Mouse (Mus musculus) ES-Bruce4 (cell line): ENCODE data around the gene Pnldc1. TPM values are rescaled to one million over a fixed set of nuclear protein-coding genes. Genes with fewer than 3 reads are reported as not detected.

Source experiments
- H3K27ac ChIP-seq: 2 replicates; pipeline ENCODE4 v1.5.1; 2012; ENCODE audit warnings: low read length, inconsistent platforms; ENCODE audit not compliant: insufficient read depth
- H3K27me3 ChIP-seq: 2 replicates; pipeline ENCODE4 v1.6.1; 2012; ENCODE audit warnings: mild to moderate bottlenecking, low read length, inconsistent platforms; ENCODE audit not compliant: control insufficient read depth, poor library complexity, insufficient read depth, severe bottlenecking
- H3K36me3 ChIP-seq: 2 replicates; pipeline ENCODE4 v1.6.1; 2012; ENCODE audit warnings: inconsistent platforms, mild to moderate bottlenecking, low read length, moderate library complexity; ENCODE audit not compliant: control insufficient read depth, poor library complexity, insufficient read depth, severe bottlenecking
- H3K4me1 ChIP-seq: one replicate; pipeline ENCODE4 v1.8.1; 2011; ENCODE audit warnings: low read length; ENCODE audit not compliant: control insufficient read depth, insufficient read depth
- H3K4me3 ChIP-seq: 2 replicates; pipeline ENCODE4 v1.5.1; 2011; ENCODE audit warnings: low read depth, mild to moderate bottlenecking, low read length
- H3K9ac ChIP-seq: 2 replicates; pipeline ENCODE4 v1.6.1; 2012; ENCODE audit warnings: low read depth, mild to moderate bottlenecking, inconsistent platforms; ENCODE audit not compliant: poor library complexity, severe bottlenecking
- H3K9me3 ChIP-seq: replicated peaks from 2 replicates; pipeline ENCODE4 v1.6.1; 2012; ENCODE audit warnings: mild to moderate bottlenecking, low read length, inconsistent platforms; ENCODE audit not compliant: control insufficient read depth, poor library complexity, insufficient read depth, severe bottlenecking
- CTCF ChIP-seq: IDR thresholded peaks from one replicate; pipeline ENCODE4 v1.8.1; 2011; ENCODE audit warnings: low read depth, low read length
- EP300 ChIP-seq: IDR thresholded peaks from 2 replicates; pipeline ENCODE4 v1.6.1; 2011; ENCODE audit warnings: low read depth, low read length; ENCODE audit not compliant: insufficient read depth
- POLR2A ChIP-seq: IDR thresholded peaks from one replicate; pipeline ENCODE4 v1.8.1; 2011; ENCODE audit warnings: low read length; ENCODE audit not compliant: insufficient read depth
- polyA plus RNA-seq: library from polyadenylated mRNA; stranded (reverse); fragments of >200 nt; gene quantifications from 2 replicates; pipeline ENCODE4 v1.2.4, GENCODE M21; 2011; ENCODE audit warnings: low read depth; ENCODE audit not compliant: missing spikeins, insufficient read depth, insufficient read length

Pnldc1 gene
- polyA plus RNA-seq, 1 experiment, result 31.8 TPM

DNA sequence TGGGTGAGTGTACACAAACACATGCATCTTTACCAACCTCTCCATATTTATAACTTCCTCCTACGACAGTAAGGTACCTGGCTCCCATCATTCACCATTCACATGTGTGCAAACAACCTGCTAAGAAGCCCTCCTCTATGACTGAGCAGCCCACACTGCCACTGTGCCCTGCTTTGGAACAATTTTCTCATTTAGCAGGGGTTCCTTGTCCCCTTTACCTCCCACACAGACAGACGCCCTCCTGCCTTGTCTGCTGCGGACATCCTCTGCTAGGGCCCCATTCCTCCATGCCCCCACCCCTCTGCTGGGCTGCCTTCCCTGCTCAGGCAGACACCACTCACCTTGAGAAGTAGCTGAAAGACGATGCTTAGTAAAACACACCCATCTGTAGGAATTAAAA, 62.3 kb downstream of the Pnldc1 start:
- Histone ChIP-seq H3K27me3 (no peaks in the 10 kb centered on the region), H3K4me1 (peaks cover under 1% of the 10 kb centered on the region), H3K9ac (no peak overlapping the region), H3K36me3 (no peaks in the 10 kb centered on the region), H3K27ac (no peak overlapping the region), H3K9me3 (no peaks in the 10 kb centered on the region), H3K4me3 (no peak overlapping the region)
- TF ChIP-seq EP300, result 0 out of 2 replicates have a peak, but pooled peaks have one; percentile 30
- TF ChIP-seq POLR2A, result no peak

DNA sequence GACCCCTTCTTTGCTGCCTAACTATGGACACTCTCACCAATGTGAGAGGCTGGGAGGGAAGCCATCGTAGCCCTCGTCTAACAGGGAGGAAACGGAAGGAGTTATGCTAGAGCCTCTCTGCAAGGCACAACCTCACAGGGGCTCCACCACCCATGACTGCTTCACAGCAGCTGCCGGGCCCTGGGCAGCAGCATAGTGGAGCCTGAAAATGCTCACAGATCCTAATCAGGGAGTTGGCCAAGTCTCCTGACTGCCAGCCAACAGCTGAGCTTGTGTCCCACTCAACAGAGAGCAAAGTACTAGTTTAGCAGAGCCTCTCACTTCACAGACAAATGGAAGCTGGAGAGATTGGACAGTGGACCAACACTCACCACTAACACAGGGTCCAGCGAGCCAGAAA, 63.6 kb downstream of the Pnldc1 start:
- H3K27ac ChIP-seq, result no peak overlapping the region
- H3K27me3 ChIP-seq, result no peaks in the 10 kb centered on the region
- TF ChIP-seq EP300 (no peak), POLR2A (no peak), CTCF (no peak)
- no peaks in the 10 kb centered on the region for H3K36me3 ChIP-seq
- no peaks in the 10 kb centered on the region for H3K9me3 ChIP-seq
- H3K4me3 ChIP-seq, result no peak overlapping the region
- no peak overlapping the region for H3K9ac ChIP-seq
- H3K4me1 ChIP-seq, result no peaks in the 10 kb centered on the region

GRCm38 (mm10) chr17:12845862-12846261, 64.2 kb downstream of the Pnldc1 start:
- Histone ChIP-seq H3K9ac (no peak overlapping the region), H3K27ac (no peak overlapping the region), H3K27me3 (no peaks in the 10 kb centered on the region), H3K4me1 (no peaks in the 10 kb centered on the region), H3K4me3 (no peak overlapping the region), H3K36me3 (no peaks in the 10 kb centered on the region), H3K9me3 (no peaks in the 10 kb centered on the region)
- no peak for TF ChIP-seq CTCF

DNA sequence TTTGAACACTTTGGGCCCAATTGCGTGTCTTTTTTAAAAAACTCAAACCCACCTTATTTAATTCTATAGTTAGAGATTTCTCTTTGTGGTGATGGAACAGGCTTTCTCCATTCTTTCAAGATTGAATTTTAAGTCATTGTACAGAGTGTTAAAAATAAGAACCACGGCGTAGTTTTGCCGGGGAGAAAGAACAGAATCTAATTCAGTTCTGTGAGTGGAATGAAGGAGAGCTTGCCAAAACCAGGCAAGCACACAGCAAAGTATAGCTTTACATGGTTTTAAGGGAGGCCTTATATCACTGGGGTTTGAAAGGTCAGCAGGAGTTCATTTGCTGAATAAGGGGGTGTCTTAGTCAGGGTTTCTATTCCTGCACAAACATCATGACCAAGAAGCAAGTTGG, 65.5 kb downstream of the Pnldc1 start:
- Histone ChIP-seq H3K27me3 (no peaks in the 10 kb centered on the region), H3K9me3 (no peaks in the 10 kb centered on the region), H3K27ac (no peak overlapping the region), H3K4me3 (no peak overlapping the region), H3K36me3 (no peaks in the 10 kb centered on the region), H3K9ac (no peak overlapping the region), H3K4me1 (no peaks in the 10 kb centered on the region)
- no peak for TF ChIP-seq CTCF
- TF ChIP-seq POLR2A, result no peak
- TF ChIP-seq EP300, result no peak

- no peaks in the 10 kb centered on the region for H3K36me3 ChIP-seq
- no peaks in the 10 kb centered on the region for H3K27me3 ChIP-seq
- no peak overlapping the region for H3K4me3 ChIP-seq
- TF ChIP-seq CTCF, result no peak
- TF ChIP-seq EP300, result no peak
- TF ChIP-seq POLR2A, result no peak
- no peaks in the 10 kb centered on the region for H3K9me3 ChIP-seq
- H3K9ac ChIP-seq, result no peak overlapping the region
- no peaks in the 10 kb centered on the region for H3K4me1 ChIP-seq
- H3K27ac ChIP-seq, result no peak overlapping the region
Measured at GRCm38 (mm10) chr17:12843826-12844225, 66.2 kb downstream of the Pnldc1 start.

GRCm38 (mm10) chr17:12839475-12840267, 70.4 kb downstream of the Pnldc1 start:
- no peaks in the 10 kb centered on the region for H3K36me3 ChIP-seq
- no peak for TF ChIP-seq EP300
- no peak for TF ChIP-seq POLR2A
- TF ChIP-seq CTCF, result no peak
- no peaks in the 10 kb centered on the region for H3K9me3 ChIP-seq
- H3K4me3 ChIP-seq, result no peak overlapping the region
- no peaks in the 10 kb centered on the region for H3K27me3 ChIP-seq
- no peak overlapping the region for H3K9ac ChIP-seq
- no peaks in the 10 kb centered on the region for H3K4me1 ChIP-seq
- H3K27ac ChIP-seq, result no peak overlapping the region

Other genes starting within 250 kb of the Pnldc1 start
- not detected in 2 replicates for gene Slc22a1, start 234.4 kb downstream of the Pnldc1 start, polyA plus RNA-seq
- 61.4 and 64.3 TPM in 2 replicates for gene Igf2r, start 140.6 kb downstream of the Pnldc1 start, polyA plus RNA-seq
- 0.25 and 0.44 TPM in 2 replicates for gene Mas1, start 42.1 kb downstream of the Pnldc1 start, polyA plus RNA-seq
- not detected in 2 replicates for gene Mrgprh, start 34.2 kb downstream of the Pnldc1 start, polyA plus RNA-seq
- 618 and 673 TPM in 2 replicates for gene Tcp1, start 5.5 kb upstream of the Pnldc1 start, polyA plus RNA-seq
- 63.7 and 71.6 TPM in 2 replicates for gene Mrpl18, start 6.1 kb upstream of the Pnldc1 start, polyA plus RNA-seq
- 0.90 TPM in 1 of 2 replicates, not detected in the other for gene Acat3, start 30.4 kb upstream of the Pnldc1 start, polyA plus RNA-seq
- gene Acat2, start 50.5 kb upstream of the Pnldc1 start, polyA plus RNA-seq, result 104 and 106 TPM in 2 replicates
- 122 and 132 TPM in 2 replicates for gene Wtap, start 83.9 kb upstream of the Pnldc1 start, polyA plus RNA-seq
- 97.3 and 98.5 TPM in 2 replicates for gene Sod2, start 96.6 kb upstream of the Pnldc1 start, polyA plus RNA-seq
- not detected in 2 replicates for gene Gpr31b, start 142.1 kb upstream of the Pnldc1 start, polyA plus RNA-seq
- not detected in 2 replicates for gene Tcp10b, start 150.9 kb upstream of the Pnldc1 start, polyA plus RNA-seq
- not detected in 2 replicates for gene Unc93a, start 221.6 kb upstream of the Pnldc1 start, polyA plus RNA-seq